Mouse (Mus musculus): Measurements from ENCODE around the gene Aqp12. TPM values are rescaled to one million over a fixed set of nuclear protein-coding genes. Genes with fewer than 3 reads are reported as not detected.

Aqp12 gene
- total and polyA plus RNA-seq, 2 experiments from 2014 or later: not detected

- TF ChIP-seq CTCF (IDR thresholded peaks at IDR 0.05; ENCODE audit: low read depth): no peak
- H3K9me3 ChIP-seq (ENCODE audit: low read length): no peaks in the 10 kb centered on the region
- WGBS: 50% methylated on average over 7 of the region's 7 CpGs
- no peak overlapping the region for H3K27ac ChIP-seq (ENCODE audit: low read depth, low read length)
- H3K4me2 ChIP-seq (ENCODE audit: low read depth): no peak overlapping the region
- H3K9ac ChIP-seq: no peak overlapping the region
- DNase-seq: no peak
- no peaks in the 10 kb centered on the region for H3K4me1 ChIP-seq (ENCODE audit: insufficient read depth)
- no peak overlapping the region for H3K4me3 ChIP-seq (ENCODE audit: low read depth, low read length)
- no peaks in the 10 kb centered on the region for H3K27me3 ChIP-seq (ENCODE audit: insufficient read depth, low read length)
- ATAC-seq: no peak
- no peaks in the 10 kb centered on the region for H3K36me3 ChIP-seq (ENCODE audit: insufficient read depth)
Measured at GRCm38 (mm10) chr1:92978645-92979044, 27.5 kb upstream of the Aqp12 start.

GRCm38 (mm10) chr1:92979073-92979602, 27.0 kb upstream of the Aqp12 start:
- no peak for TF ChIP-seq CTCF (IDR thresholded peaks at IDR 0.05; ENCODE audit: low read depth)
- 38% methylated on average over 11 of the region's 11 CpGs for WGBS
- Histone ChIP-seq H3K4me3 (ENCODE audit: low read depth, low read length) (no peak overlapping the region), H3K9me3 (ENCODE audit: low read length) (no peaks in the 10 kb centered on the region), H3K4me1 (ENCODE audit: insufficient read depth) (no peaks in the 10 kb centered on the region), H3K27ac (ENCODE audit: low read depth, low read length) (no peak overlapping the region), H3K9ac (no peak overlapping the region), H3K36me3 (ENCODE audit: insufficient read depth) (no peaks in the 10 kb centered on the region), H3K4me2 (ENCODE audit: low read depth) (no peak overlapping the region), H3K27me3 (ENCODE audit: insufficient read depth, low read length) (no peaks in the 10 kb centered on the region)
- no peak for ATAC-seq
- no peak for DNase-seq

- no peaks in the 10 kb centered on the region for H3K27me3 ChIP-seq (ENCODE audit: insufficient read depth, low read length)
- no peaks in the 10 kb centered on the region for H3K36me3 ChIP-seq (ENCODE audit: insufficient read depth)
- no peak overlapping the region for H3K27ac ChIP-seq (ENCODE audit: low read depth, low read length)
- no peak overlapping the region for H3K9ac ChIP-seq
- WGBS: 88% methylated on average over 7 of the region's 7 CpGs
- TF ChIP-seq CTCF (IDR thresholded peaks at IDR 0.05; ENCODE audit: low read depth): no peak
- DNase-seq (no peak), ATAC-seq (no peak)
- H3K9me3 ChIP-seq (ENCODE audit: low read length): no peaks in the 10 kb centered on the region
- no peak overlapping the region for H3K4me2 ChIP-seq (ENCODE audit: low read depth)
- H3K4me1 ChIP-seq (ENCODE audit: insufficient read depth): no peaks in the 10 kb centered on the region
- H3K4me3 ChIP-seq (ENCODE audit: low read depth, low read length): no peak overlapping the region
Measured at GRCm38 (mm10) chr1:92981056-92981845, 24.9 kb upstream of the Aqp12 start.

- no peak overlapping the region for H3K9ac ChIP-seq
- no peaks in the 10 kb centered on the region for H3K9me3 ChIP-seq (ENCODE audit: low read length)
- H3K4me3 ChIP-seq (ENCODE audit: low read depth, low read length): no peak overlapping the region
- no peaks in the 10 kb centered on the region for H3K4me1 ChIP-seq (ENCODE audit: insufficient read depth)
- no peak for ATAC-seq
- WGBS: 92% methylated on average over 17 of the region's 17 CpGs
- H3K36me3 ChIP-seq (ENCODE audit: insufficient read depth): no peaks in the 10 kb centered on the region
- H3K27ac ChIP-seq (ENCODE audit: low read depth, low read length): no peak overlapping the region
- TF ChIP-seq CTCF (IDR thresholded peaks at IDR 0.05; ENCODE audit: low read depth): no peak
- no peaks in the 10 kb centered on the region for H3K27me3 ChIP-seq (ENCODE audit: insufficient read depth, low read length)
- no peak for DNase-seq
- no peak overlapping the region for H3K4me2 ChIP-seq (ENCODE audit: low read depth)
Measured at GRCm38 (mm10) chr1:92982931-92983605, 23.1 kb upstream of the Aqp12 start.

GRCm38 (mm10) chr1:92984999-92985398, 21.1 kb upstream of the Aqp12 start:
- Histone ChIP-seq H3K4me2 (ENCODE audit: low read depth) (no peak overlapping the region), H3K4me1 (ENCODE audit: insufficient read depth) (no peaks in the 10 kb centered on the region)

GRCm38 (mm10) chr1:92988894-92989293, 17.2 kb upstream of the Aqp12 start:
- H3K27ac ChIP-seq (ENCODE audit: low read depth, low read length): no peak overlapping the region
- no peaks in the 10 kb centered on the region for H3K4me1 ChIP-seq (ENCODE audit: insufficient read depth)
- no peak for ATAC-seq
- H3K27me3 ChIP-seq (ENCODE audit: insufficient read depth, low read length): no peaks in the 10 kb centered on the region
- no peak overlapping the region for H3K4me2 ChIP-seq (ENCODE audit: low read depth)
- no peaks in the 10 kb centered on the region for H3K9me3 ChIP-seq (ENCODE audit: low read length)
- no peaks in the 10 kb centered on the region for H3K36me3 ChIP-seq (ENCODE audit: insufficient read depth)
- 85% methylated on average over 4 of the region's 4 CpGs for WGBS
- H3K9ac ChIP-seq: no peak overlapping the region
- no peak overlapping the region for H3K4me3 ChIP-seq (ENCODE audit: low read depth, low read length)
- no peak for DNase-seq
- TF ChIP-seq CTCF (IDR thresholded peaks at IDR 0.05; ENCODE audit: low read depth): no peak

More at GRCm38 (mm10) chr1:92984999-92985398, 21.1 kb upstream of the Aqp12 start:
- no peak overlapping the region for H3K9ac ChIP-seq
- H3K27me3 ChIP-seq (ENCODE audit: insufficient read depth, low read length): no peaks in the 10 kb centered on the region
- no peak overlapping the region for H3K4me3 ChIP-seq (ENCODE audit: low read depth, low read length)
- no peaks in the 10 kb centered on the region for H3K36me3 ChIP-seq (ENCODE audit: insufficient read depth)
- TF ChIP-seq CTCF (IDR thresholded peaks at IDR 0.05; ENCODE audit: low read depth): no peak
- WGBS: 87% methylated on average over 5 of the region's 5 CpGs
- H3K9me3 ChIP-seq (ENCODE audit: low read length): no peaks in the 10 kb centered on the region
- ATAC-seq: no peak
- DNase-seq: no peak
- no peak overlapping the region for H3K27ac ChIP-seq (ENCODE audit: low read depth, low read length)

- Histone ChIP-seq H3K9me3 (ENCODE audit: low read length) (no peaks in the 10 kb centered on the region), H3K4me3 (ENCODE audit: low read depth, low read length) (no peak overlapping the region), H3K9ac (no peak overlapping the region), H3K36me3 (ENCODE audit: insufficient read depth) (no peaks in the 10 kb centered on the region), H3K4me2 (ENCODE audit: low read depth) (no peak overlapping the region), H3K27ac (ENCODE audit: low read depth, low read length) (no peak overlapping the region), H3K4me1 (ENCODE audit: insufficient read depth) (no peaks in the 10 kb centered on the region), H3K27me3 (ENCODE audit: insufficient read depth, low read length) (no peaks in the 10 kb centered on the region)
- ATAC-seq: no peak
- 69% methylated on average over 4 of the region's 4 CpGs for WGBS
- no peak for TF ChIP-seq CTCF (IDR thresholded peaks at IDR 0.05; ENCODE audit: low read depth)
- no peak for DNase-seq
Measured at GRCm38 (mm10) chr1:92989891-92990290, 16.2 kb upstream of the Aqp12 start.

All from forebrain, postnatal 0 days (tissue).